Mouse (Mus musculus) olfactory bulb, adult 2 months (tissue): ENCODE data around the gene Dusp7. TPM values are rescaled to one million over a fixed set of nuclear protein-coding genes. Genes with fewer than 3 reads are reported as not detected.

Experiments
- H3K27ac ChIP-seq: fragments of 200-500 bp; 2 replicates; pipeline ENCODE4 v1.5.1; 2012; ENCODE audit warnings: low read depth, low read length; ENCODE audit not compliant: insufficient read depth
- H3K4me1 ChIP-seq: fragments of 200-500 bp; 2 replicates; pipeline ENCODE4 v1.6.1; 2012; ENCODE audit warnings: low read length; ENCODE audit not compliant: control insufficient read depth, insufficient read depth
- H3K4me3 ChIP-seq: fragments of 200-500 bp; 2 replicates; pipeline ENCODE4 v1.5.1; 2012; ENCODE audit warnings: mild to moderate bottlenecking, low read depth, low read length, moderate library complexity; ENCODE audit not compliant: insufficient read depth
- CTCF ChIP-seq: fragments of 200-500 bp; IDR thresholded peaks from 2 replicates; pipeline ENCODE4 v1.5.1; 2012; ENCODE audit warnings: low read depth, mild to moderate bottlenecking, low read length, moderate library complexity; ENCODE audit not compliant: insufficient read depth
- POLR2A ChIP-seq: fragments of 200-500 bp; IDR thresholded peaks from 2 replicates; pipeline ENCODE4 v1.6.1; 2012; ENCODE audit warnings: mild to moderate bottlenecking, low read depth, low read length, moderate library complexity; ENCODE audit not compliant: insufficient read depth
- WGBS: fragments of 180-500 bp; shearing (Covaris S2); methylation state at CpG from one replicate; pipeline ENCODE4 v1.1.7; 2018; 5-methylcytosine and 5-hydroxymethylcytosine counted together
- polyA plus RNA-seq: library from polyadenylated mRNA; stranded (reverse); fragments of >200 nt; gene quantifications from 2 replicates; pipeline ENCODE4 v1.2.4, GENCODE M21; 2012; ENCODE audit warnings: low replicate concordance; ENCODE audit not compliant: missing spikeins, insufficient read depth, insufficient read length

Gene Dusp7
- polyA plus RNA-seq, 1 experiment = not detected

GRCm38 (mm10) chr9:106409096-106409495 lies 40.7 kb downstream of the Dusp7 start:
- Histone ChIP-seq H3K4me1 (peaks cover 27% of the 10 kb centered on the region), H3K4me3 (no peak overlapping the region), H3K27ac (no peak overlapping the region)
- WGBS = 100% methylated on average over 4 of the region's 4 CpGs
- TF ChIP-seq POLR2A (no peak), CTCF (no peak)

GRCm38 (mm10) chr9:106410086-106410650 lies 41.7 kb downstream of the Dusp7 start:
- no peak overlapping the region for H3K27ac ChIP-seq
- TF ChIP-seq CTCF = no peak
- no peak for TF ChIP-seq POLR2A
- H3K4me3 ChIP-seq = no peak overlapping the region
- H3K4me1 ChIP-seq = peaks cover 27% of the 10 kb centered on the region
- 84% methylated on average over 2 of the region's 2 CpGs for WGBS

- WGBS = 63% methylated on average over 9 of the region's 9 CpGs
- Histone ChIP-seq H3K27ac (no peak overlapping the region), H3K4me3 (no peak overlapping the region), H3K4me1 (peaks cover 21% of the 10 kb centered on the region)
- TF ChIP-seq CTCF (no peak), POLR2A (no peak)
These were observed 42.7 kb downstream of the Dusp7 start for GRCm38 (mm10) chr9:106411091-106411594.

GRCm38 (mm10) chr9:106411729-106412128 lies 43.3 kb downstream of the Dusp7 start:
- H3K4me1 ChIP-seq = peaks cover 17% of the 10 kb centered on the region
- TF ChIP-seq POLR2A = no peak
- TF ChIP-seq CTCF = no peak
- H3K27ac ChIP-seq = no peak overlapping the region
- no peak overlapping the region for H3K4me3 ChIP-seq
- 86% methylated on average over 6 of the region's 6 CpGs for WGBS

- Histone ChIP-seq H3K4me1 (peaks cover 17% of the 10 kb centered on the region), H3K27ac (no peak overlapping the region), H3K4me3 (no peak overlapping the region)
- TF ChIP-seq POLR2A (no peak), CTCF (no peak)
- 80% methylated on average over 3 of the region's 3 CpGs for WGBS
These were observed 43.8 kb downstream of the Dusp7 start for GRCm38 (mm10) chr9:106412210-106412609.

- H3K4me3 ChIP-seq = no peak overlapping the region
- TF ChIP-seq CTCF (no peak), POLR2A (no peak)
- 96% methylated on average over 5 of the region's 5 CpGs for WGBS
- no peak overlapping the region for H3K27ac ChIP-seq
- peaks cover 29% of the 10 kb centered on the region for H3K4me1 ChIP-seq
These were observed 45.2 kb downstream of the Dusp7 start for GRCm38 (mm10) chr9:106413606-106414005.

GRCm38 (mm10) chr9:106416826-106417225 lies 48.4 kb downstream of the Dusp7 start:
- WGBS = 41% methylated on average over 6 of the region's 6 CpGs
- H3K27ac ChIP-seq = peak overlapping the region; percentile 91
- no peak overlapping the region for H3K4me3 ChIP-seq
- TF ChIP-seq POLR2A (no peak), CTCF (no peak)
- H3K4me1 ChIP-seq = peaks cover 44% of the 10 kb centered on the region

GRCm38 (mm10) chr9:106417841-106418625 lies 49.6 kb downstream of the Dusp7 start:
- peak; percentile 62 for TF ChIP-seq POLR2A
- TF ChIP-seq CTCF = no peak
- 9% methylated on average over 29 of the region's 29 CpGs for WGBS

GRCm38 (mm10) chr9:106420608-106421007 lies 52.2 kb downstream of the Dusp7 start:
- Histone ChIP-seq H3K27ac (no peak overlapping the region), H3K4me3 (no peak overlapping the region), H3K4me1 (peaks cover 44% of the 10 kb centered on the region)
- no peak for TF ChIP-seq POLR2A
- WGBS = 4% methylated on average over 2 of the region's 2 CpGs

More at GRCm38 (mm10) chr9:106417841-106418625, 49.6 kb downstream of the Dusp7 start:
- Histone ChIP-seq H3K4me3 (peak overlapping the region; percentile 29), H3K4me1 (peaks cover 44% of the 10 kb centered on the region), H3K27ac (peak overlapping the region; percentile 92)
